Mouse (Mus musculus) subcutaneous adipose tissue, adult 2 months (tissue): ENCODE data around the gene Cd209d. TPM values are rescaled to one million over a fixed set of nuclear protein-coding genes. Genes with fewer than 3 reads are reported as not detected.

Source experiments
- polyA plus RNA-seq: library from polyadenylated mRNA; depleted of rRNA; stranded (reverse); fragments of >200 nt; gene quantifications from 2 replicates; pipeline ENCODE4 v1.2.3, GENCODE M21; 2012; ENCODE audit warnings: low replicate concordance; rRNA removed

The Cd209d gene
- 10.1 and 14.4 TPM in 2 replicates for polyA plus RNA-seq

GRCm38 (mm10) chr8:3878455-3878854 lies at the start of gene Cd209d:
TSS of gene Cd209d (minus strand) at chr8:3878555.

GRCm38 (mm10) chr8:3926744-3927143 lies 48.4 kb upstream of the Cd209d start, which contains the start of gene Cd209b:
TSS of gene Cd209b (minus strand) at chr8:3926844.

GRCm38 (mm10) chr8:3854209-3854608 lies 24.1 kb downstream of the Cd209d start, which contains the start of gene Cd209e:
TSS of gene Cd209e (minus strand) at chr8:3854309.

Other genes with a start within 250 kb of the Cd209d start
- 75.2 and 95.5 TPM in 2 replicates for gene Stxbp2, start 247.6 kb downstream of the Cd209d start, polyA plus RNA-seq
- 1,062 and 2,972 TPM in 2 replicates for gene Retn, start 222.8 kb downstream of the Cd209d start, polyA plus RNA-seq
- 0.21 and 0.60 TPM in 2 replicates for gene Mcemp1, start 212.8 kb downstream of the Cd209d start, polyA plus RNA-seq
- gene Fcor, start 206.2 kb downstream of the Cd209d start, polyA plus RNA-seq, result 158 and 268 TPM in 2 replicates
- 34.3 and 36.5 TPM in 2 replicates for gene Trappc5, start 202.3 kb downstream of the Cd209d start, polyA plus RNA-seq
- gene Fcer2a, start 184.4 kb downstream of the Cd209d start, polyA plus RNA-seq, result 0.36 TPM in 1 of 2 replicates, not detected in the other
- 0.23 and 0.42 TPM in 2 replicates for gene Clec4g, start 157.9 kb downstream of the Cd209d start, polyA plus RNA-seq
- 5.6 TPM in 2 replicates for gene Cd209a, start 129.6 kb downstream of the Cd209d start, polyA plus RNA-seq
- gene Cd209e, start 24.2 kb downstream of the Cd209d start, polyA plus RNA-seq, result 0.20 and 0.28 TPM in 2 replicates
- gene Cd209b, start 48.3 kb upstream of the Cd209d start, polyA plus RNA-seq, result 5.8 and 8.3 TPM in 2 replicates
- gene Cd209c, start 76.2 kb upstream of the Cd209d start, polyA plus RNA-seq, result 2.9 and 3.3 TPM in 2 replicates
- 40.2 and 44.0 TPM in 2 replicates for gene Cd209f, start 227.3 kb upstream of the Cd209d start, polyA plus RNA-seq